Comparison of ENCODE assay signal across 1 mouse cellular context in the genomic region with DNA sequence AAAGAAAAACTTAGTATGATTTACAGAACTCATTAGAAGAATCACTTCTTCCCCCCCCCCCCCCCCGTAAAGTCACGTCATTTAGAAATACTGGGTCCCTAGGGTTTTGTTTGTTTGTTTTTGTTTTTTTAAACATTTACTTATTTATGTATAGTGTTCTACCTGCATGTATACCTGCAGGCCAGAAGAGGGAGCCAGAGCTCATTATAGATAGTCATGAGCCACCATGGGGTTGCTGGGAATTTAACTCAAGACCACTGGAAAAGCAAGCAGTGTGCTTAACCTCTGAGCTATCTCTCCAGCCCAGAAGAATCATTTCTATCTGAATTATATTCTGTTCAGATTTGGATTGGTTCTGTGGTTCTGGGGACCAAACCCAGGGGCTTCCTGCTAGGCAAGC.
TF ChIP-seq lines count a peak whose summit lies in the region.

No protein-coding gene starts in this region.

TF ChIP-seq in MEL, 35 proteins besides CTCF, POLR2A, EP300 and RAD21:
- TF ChIP-seq SMC3 (IDR thresholded peaks at IDR 0.05; ENCODE audit: low read depth, low read length) (peak; percentile 64), GABPA (IDR thresholded peaks at IDR 0.05; ENCODE audit: low read depth, low read length) (no peak), ZC3H11A (IDR thresholded peaks at IDR 0.05; ENCODE audit: low read depth, low read length) (peak; percentile 74), MAFK (IDR thresholded peaks at IDR 0.05; ENCODE audit: borderline replicate concordance, low read depth, low read length) (no peak)
TF ChIP-seq in MEL: peak in this region for 2.
